Mouse (Mus musculus): ENCODE results near the gene Kantr.
"Not testable (repeated sequence)": the region's sequence is repeated elsewhere in the genome, so short reads cannot be mapped to it uniquely, and the experiment has no call there.

The Kantr gene

DNA sequence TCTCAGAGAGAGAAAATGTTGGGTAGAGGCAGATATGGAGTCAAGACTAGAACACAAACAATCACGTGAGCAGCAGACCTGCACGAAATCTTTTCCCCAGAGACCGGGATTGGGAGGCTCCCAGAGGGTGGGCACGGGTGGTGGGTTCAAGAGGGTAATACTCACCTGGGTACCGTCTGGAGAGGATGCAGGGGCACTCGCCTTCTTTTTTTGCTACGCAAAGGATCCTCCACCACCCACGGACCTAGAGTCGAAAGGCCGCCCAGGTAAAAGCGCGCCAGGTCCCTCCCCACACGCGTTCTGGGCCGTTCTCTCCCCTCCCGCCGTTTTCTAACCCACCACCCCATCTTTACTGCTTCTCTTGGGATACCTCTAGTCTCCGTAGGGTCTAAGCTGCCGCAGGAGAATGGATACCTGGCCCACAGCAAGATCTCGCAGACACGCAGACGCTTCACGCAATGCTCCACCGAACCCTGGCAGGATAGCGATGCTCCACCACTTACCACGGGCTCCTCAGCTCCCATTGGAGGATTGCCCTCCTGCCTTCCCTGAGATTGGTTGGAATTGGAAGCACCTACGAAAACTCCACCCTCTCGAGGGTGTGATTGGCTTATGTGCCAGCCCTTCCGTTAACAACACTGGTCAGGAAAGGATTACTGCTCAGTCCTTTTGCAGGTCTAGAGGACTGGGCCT lies at the start of gene Kantr:
TSS of gene Kantr (minus strand) at position 500 of the 693 bp plus-strand sequence.
- peak; percentile 37 to 69 for DNase-seq

DNA sequence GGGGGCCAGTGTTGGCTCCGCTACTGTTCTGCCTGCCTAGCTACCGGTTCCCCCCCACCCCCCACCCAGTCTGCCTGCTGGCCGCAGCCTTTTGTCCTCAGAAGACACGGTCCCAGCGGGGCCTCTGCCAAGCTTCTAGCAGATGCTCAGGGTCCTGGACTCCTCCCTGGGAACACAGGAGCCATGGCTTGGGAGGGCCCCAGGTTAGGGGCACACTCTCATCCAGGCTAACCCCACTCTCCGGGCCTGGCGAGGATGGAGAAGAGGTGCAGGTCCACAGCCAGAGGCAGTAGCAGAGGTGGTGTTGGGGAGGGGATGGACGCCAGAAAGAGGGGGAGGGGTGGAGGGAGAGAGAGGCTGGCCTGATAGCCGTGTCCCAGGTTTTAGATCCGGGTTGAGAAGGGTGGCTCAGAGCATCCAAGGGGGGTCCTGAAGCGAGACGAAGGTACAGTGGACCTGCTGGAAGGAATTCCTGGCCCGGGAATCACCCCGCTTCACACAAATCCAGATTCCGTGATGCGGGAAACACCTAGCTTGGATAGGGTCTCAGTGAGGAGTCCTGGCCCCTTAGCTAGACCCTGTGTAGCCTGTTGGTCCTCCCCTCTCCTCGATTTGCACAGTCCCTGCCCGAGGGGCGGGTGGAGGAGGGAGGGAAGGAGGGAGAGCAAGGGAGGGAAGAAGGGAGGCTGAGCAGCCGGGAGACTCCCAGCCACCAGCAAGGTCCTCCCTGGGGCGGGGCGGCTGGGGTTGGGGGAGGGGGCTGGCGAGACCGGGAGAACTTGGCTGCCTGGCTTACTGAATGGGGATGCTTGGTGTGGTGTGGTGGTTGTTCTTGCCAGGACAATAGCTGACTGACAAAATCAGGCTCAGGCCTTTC lies 41.3 kb upstream of the Kantr start, which contains the start of gene Gpr173:
TSS of gene Gpr173 (minus strand) at position 308 of the 877 bp plus-strand sequence.
- DNase-seq: no peak

DNA sequence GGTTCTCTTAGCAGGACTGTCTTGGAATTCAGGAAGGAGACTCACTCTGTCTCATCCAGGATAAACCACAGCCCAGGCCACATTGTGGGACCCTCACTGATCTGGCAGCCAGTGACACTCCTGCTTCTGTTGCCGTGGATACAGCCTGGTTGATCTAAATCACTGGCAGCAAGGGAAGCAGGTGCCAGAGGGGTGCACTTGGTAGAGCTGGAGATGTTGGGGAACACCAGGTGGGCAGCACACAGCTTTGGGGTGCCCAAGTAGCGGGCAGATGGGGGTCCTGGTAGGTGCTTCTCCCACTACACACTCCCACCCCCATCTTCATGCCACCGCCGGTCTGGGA lies 40.7 kb upstream of the Kantr start:
- no peak for DNase-seq

DNA sequence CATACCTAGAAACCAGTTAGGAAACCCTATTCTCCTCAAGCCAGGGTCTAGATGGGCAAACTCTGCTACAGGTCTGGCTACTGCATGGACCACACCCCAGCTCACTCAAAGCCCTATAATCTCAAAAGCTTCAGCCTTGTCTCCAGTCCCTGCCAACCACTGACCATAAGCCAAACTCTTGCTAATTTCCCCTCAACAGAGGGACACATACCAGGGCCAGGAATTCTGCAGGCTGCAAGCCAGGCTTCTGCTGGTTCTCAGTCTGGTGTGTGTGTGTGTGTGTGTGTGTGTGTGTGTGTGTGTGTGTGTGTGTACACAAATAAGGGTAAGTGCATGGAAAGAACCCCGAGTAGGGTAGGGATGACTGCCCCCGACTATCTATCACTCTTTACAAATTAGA lies 39.1 kb upstream of the Kantr start:
- DNase-seq: no peak

DNA sequence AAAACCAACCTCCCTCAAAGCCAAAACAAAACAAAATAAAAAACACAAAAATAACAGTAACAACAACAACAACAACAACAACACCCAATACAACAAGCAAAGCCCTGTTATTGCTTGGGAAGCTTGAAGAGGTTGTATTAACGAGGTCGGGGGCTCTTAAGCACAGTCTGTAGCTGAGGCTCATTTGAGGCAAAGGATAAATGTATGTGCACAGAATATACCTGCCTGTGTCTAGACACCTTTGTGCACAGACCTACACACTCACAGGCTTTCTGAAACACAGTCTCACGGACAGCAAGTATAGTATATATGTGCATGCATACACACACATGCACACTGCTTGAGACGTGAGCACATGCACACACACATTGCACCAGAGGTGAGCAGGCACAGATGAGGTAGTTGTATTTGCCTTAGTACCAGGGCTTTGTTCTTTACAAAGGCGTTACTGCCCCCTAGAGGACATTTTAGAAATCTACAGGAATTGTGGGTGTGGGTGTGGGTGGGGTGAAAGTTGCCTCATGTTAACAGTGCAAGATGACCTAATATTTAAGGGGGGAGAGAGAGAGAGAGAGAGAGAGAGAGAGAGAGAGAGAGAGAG lies 25.4 kb upstream of the Kantr start:
- no peak for DNase-seq

DNA sequence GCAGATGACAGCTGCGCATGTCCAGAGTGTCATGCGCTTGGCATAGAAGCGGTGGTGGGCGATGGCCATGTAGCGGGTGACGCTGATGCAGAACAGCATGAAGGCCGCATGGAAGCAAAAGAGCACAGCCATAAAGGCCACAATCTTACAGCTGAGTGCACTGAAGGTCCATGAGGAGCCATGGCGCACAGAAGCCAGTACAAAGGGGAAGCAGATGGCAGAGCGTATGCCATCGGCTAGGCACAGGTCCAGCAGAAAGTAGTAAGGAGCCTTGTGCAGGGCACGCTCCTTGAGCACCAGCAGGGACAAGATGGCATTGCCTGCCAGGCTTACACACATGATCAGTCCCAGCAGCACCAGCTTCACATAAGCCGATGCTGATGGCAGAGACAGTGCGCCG lies 19.7 kb upstream of the Kantr start:
- no peak for DNase-seq

DNA sequence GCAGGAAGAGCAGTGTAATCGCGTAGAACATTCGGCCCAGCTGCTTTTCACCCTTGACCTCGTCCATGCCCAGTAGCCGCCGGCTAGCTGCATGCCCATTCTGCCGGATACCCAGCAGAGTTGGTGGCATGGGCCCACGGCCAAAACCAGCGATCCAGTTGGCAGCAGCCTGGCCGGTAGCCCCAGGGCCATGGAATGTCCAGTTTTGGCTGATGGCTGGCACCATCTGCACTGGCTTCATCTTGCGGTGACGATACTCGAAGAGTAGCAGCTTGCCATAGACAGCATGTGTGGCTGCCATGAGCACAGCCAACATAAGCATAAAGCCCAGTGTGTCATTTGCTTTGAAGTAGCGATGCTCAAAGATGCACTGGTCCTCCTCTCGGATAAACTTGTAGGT lies 19.3 kb upstream of the Kantr start:
- DNase-seq: no peak

DNA sequence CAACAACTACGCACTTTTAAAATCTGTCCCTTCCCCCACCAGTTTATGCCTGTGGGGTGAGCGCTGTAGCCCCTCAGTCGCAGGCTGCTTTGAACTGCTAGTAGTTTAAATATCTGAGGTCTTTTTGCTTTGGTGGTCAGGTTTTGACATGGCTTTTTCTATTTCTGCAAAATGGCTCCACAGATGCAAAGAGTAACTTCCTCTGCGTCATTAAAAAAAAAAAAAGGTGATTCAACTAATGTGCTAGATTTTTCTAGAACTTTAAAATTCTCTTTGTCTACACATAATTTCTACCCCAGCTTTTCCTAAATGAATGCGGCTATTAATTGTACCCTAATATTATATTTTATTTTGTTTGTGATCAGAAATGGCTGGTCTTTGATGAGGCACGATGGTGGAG lies 15.6 kb upstream of the Kantr start:
- no peak for DNase-seq

DNA sequence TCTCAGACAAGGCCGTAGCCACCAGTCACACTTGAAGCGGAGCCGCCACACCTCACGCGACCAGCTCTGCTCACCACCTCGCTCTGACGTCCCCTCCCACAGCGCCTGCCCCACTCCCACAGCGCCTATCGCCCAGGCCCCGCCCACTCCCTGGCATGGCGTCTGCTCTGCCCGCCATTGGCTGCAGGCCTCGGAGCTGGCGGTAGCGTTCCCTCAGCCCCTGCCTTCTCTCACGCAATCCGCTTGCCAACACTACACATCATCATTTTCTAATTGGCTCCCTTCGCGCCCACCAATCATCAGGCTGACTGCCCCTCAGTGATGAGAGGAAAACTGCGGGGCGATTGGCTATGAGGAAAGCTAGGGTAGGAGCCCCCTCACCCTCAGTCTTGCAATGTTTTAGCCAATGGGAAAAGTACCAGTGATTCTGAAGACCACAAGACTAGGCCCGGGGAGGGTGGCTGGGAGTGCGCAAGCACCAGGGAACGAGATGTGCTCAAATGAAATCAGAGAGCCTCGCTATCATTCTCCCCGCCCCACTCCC lies 15.1 kb upstream of the Kantr start, which contains the start of gene Tspyl2:
TSS of gene Tspyl2 (minus strand) at position 68 of the 544 bp plus-strand sequence.
- peak; percentile 87 to 91 for DNase-seq

DNA sequence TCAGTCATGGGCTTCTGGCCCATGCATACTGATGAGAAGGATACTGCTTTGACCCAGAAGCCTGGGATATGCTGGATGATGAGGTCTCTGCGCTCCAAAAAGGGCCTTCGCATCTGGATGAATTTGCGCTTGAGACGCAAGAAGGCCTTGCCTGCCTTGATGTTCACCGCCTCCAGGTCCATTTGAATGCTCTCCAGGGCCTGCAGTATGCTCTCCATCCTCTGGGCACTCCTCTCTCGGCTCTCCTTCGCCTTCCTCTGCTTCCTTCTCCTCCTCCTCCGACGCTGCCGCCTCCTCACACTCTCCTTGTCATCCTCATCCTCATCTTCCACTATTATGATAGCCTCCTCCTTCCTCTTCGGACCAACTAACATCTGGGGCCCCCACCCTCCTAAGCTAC lies 14.2 kb upstream of the Kantr start:
- no peak for DNase-seq

DNA sequence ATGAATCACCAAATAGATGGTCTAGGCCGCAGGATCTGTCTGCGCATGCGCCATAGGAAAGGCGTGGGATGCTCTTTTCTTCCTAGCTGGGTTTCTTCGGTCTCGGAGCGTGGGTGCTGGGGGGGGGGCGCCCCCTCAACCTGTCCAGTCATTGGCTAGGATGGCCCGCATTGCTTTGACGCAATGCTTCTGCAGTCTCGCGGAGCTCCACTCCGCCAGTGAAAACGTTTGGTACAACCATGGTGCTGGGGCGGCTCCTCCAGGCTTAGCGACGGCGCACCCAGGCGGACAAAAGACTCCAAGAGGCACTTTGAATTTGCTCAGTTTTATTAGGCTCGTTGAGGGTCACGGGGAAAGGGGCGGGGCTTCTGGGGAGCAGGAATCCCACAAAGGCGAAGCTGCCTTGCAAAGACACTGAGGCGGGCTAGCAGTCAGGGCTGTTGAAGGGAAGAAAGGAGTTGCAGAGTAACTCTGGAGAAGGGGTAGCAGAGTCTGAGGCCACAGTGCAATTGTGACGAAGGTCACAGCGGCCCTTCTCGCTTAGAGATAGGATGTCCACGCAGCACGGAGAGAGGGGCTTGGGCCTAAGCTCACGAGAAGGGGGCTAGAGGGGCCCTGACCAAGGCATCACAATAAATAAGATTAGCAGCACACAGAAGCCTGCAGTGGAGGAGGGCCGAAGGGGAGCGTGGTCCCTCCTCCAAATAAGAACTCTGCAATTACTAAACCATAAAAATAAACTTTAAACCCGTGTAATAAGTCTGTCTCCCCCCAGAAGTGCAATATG lies 9.4 kb upstream of the Kantr start:
- DNase-seq: peak; percentile 65 to 68

DNA sequence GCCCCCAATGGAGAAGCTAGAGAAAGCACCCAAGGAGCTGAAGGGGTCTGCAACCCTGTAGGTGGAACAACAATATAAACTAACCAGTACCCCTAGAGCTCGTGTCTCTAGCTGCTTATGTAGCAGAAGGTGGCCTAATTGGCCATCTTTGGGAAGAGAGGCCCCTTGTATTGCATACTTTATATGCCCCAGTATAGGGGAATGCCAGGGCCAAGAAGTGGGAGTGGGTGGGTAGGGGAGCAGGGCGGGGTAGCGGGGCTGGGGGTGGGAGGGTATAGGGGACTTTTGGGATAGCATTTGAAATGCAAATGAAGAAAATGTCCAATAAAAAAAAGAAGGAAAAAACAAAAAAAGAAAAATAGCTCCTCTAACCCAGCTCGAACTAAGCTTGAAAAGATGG lies 8.8 kb upstream of the Kantr start:
- DNase-seq: not testable (repeated sequence)

DNA sequence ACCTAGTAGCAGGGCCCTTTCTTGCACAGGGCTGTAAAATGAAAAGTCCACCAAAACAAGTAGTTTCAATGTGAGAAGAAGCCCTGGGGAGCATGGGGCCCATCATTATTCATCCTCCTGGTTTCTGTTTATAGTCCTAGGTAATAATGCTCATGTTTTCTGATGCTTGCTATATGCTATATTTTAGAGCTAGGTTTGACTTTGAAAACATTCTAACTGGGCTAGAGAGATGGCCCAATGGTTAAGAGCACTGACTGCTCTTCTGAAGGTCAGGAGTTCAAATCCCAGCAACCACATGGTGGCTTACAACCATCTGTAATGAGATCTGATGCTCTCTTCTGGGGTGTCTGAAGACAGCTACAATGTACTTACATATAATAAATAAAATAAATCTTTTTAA lies 2.1 kb upstream of the Kantr start:
- not testable (repeated sequence) for DNase-seq

DNA sequence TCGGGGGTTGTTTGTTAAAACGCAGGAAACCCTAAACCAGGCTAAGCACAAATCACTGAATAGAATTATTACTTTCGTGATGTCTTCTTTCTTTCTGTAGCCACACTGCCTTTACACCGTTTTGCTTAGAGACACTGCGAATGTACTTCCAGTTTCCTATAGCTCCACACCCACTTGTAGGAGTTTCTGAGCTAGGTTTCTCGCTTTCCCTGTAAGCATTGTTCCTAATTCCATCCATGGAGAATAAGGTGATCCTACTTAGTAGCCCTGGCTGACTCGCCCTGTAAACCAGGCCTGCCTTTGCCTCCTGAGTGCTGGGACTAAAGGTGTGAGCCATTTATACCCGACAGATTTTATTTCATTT lies 376 bp upstream of the Kantr start:
- no peak for DNase-seq

DNA sequence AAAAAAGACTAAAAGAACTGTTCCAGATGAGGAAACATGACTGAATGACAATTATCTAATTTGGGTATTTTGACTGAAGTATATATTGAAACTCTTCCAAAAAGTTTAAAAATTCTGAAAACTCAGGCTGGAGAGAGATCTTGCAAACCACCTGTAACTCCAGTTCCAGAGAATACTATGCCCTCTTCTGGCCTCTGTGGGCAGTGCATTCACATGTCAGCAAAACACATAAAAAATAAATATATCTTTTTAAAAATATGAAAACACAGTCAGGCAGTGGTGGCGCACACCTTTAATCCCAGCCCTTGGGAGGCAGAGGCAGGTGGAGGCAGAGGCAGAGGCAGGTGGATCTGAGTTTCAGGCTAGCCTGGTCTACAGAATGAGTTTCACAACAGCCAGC lies 3.7 kb downstream of the Kantr start:
- DNase-seq: no peak

DNA sequence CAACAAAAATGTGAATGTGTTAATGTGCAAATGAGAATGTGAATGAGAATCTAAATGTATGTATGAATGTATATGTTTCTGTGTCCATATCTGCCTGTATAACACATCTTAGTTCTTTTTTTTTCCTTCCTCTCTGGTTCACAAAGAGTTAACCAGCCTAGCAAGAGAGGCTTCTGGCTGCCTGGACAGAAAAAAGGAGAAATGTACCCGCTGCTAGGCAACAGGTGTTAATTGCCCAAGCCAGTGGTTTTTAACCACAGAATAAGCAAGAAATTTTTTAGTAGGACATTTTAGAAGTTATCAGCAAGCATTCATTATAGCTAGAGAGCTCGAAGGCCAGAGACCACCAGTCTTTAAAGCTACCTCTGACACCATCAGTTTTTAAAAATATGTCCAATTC lies 4.5 kb downstream of the Kantr start:
- no peak for DNase-seq

DNA sequence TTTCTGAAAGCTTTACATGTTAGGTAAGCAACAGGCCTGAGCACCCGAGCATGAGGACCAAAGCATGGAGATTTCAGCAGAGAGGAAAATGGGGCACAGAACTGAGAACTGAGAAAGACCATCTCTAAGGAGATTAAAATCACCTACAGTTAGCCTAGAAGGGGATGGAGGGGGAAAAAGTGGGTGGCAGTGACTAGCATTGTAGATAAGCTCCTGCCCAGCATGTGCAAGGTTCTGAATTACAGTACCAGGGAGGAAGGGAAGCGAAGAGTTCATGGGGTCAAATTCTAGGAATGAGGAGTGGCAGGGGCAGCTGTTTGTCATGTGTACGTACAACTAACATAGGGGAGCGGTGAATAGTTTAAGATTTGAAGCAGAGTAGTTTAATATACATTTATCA lies 6.8 kb downstream of the Kantr start:
- no peak for DNase-seq

DNA sequence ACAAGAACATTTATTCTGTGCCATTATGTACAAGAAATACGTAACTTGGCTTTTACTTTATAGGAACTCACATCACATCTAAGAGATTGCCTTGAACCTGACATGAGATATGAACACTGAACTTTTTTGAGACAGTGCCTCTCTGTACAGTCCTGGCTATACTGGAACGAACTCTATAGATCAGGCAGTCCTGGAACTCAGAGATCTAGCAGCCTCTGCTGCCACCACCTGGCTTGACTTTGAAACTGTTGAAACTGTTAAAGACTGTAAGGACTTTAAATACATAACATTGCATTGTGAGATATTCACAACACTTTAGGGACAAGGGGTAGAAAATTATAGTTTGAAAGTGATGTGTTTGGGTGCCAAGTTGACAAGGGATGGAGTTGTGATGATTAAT lies 19.4 kb downstream of the Kantr start:
- DNase-seq: no peak

DNA sequence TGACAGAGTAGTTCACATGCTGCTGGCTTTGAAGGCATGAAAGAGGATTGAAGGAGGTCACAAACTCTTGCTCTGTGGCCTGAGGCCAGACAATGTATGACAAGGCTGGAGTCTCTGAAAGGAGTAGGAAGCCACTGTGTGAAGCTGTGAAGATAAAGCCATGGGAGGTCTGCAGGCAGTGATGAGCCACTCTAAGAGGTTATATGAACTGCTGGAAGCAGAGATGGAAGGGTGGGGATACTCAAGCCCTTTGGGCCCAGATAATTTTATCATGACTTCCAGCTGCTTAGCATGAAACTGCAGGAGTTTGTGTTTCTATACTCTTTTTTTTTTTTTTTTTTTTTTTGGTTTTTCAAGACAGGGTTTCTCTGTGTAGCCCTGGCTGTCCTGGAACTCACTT lies 19.9 kb downstream of the Kantr start:
- no peak for DNase-seq

DNA sequence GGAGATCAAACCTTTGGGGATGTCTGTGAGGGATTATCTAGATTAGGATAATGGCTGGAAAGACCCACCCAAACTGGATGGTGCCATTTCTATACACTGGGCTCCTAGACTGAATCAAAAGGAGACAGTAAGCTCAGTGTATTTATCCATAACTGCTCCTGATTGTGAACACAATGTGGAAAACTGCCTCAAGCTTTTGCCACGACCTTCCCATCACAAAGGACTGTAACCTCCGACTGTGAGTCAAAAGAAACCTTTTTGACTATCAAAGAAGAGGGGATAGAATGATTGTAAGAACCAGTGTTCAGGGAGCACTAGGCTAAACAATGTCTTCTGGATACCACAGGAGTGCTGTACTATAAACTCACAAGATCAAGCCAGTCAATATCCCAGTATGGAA lies 21.1 kb downstream of the Kantr start:
- no peak for DNase-seq

DNA sequence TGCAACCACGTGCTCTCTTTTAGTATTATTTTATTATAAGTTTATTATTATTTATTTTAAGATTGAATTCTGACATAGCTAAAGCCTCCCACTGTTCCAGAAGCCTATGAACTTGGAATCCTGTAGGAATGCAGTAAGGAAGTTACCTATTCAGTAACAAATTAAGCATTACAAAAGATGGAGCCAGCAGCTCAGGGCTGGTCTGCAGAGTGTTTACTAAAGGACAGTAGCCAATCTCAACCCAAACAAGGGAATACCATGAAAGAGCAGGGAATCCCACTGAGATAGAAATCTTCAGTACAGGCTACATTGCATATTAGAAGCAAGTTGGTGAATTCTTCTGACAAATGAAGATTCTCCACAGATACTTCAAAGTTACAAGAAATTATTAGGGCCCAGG lies 40.3 kb downstream of the Kantr start:
- DNase-seq: not testable (repeated sequence)

DNA sequence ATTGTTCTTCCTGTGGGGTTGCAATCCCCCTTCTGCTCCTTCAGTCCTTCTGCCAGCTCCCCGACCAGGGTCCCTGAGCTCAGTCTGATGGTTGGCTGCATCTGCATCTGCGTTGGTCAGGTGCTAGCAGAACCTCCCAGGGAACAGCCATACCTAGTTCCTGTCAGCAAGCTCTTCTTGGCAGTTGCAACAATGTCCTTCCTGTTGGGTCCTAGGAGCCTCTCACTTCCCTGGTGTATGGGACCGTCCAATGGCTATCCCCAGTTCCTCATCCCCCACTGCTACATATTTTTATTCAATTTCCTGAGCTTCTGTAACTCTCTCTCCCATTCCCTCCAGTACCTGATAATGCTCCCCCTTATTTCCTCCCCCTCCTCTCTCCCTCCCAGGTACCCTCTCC lies 42.5 kb downstream of the Kantr start:
- no peak for DNase-seq

DNA sequence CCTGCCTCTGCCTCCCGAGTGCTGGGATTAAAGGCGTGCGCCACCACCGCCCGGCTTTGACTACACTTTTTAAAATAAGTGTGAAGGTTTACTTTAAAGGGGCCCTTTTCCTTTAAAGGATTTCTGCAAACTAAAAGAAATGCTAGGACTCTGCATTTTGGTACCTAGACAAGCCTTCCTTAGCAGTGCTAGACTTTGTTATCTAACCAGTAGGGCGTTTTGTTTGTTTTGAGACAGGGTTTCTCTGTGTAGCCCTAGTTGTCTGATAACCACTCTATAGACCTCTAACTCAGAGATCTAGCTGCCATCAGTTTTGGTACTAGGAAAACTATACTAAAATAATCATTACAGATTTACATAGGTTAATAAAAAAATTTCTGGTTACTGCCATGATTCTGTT lies 47.9 kb downstream of the Kantr start:
- DNase-seq: no peak

Measured in thymus, adult 18-20 months (tissue).